Mouse (Mus musculus) layer of hippocampus, adult 9-10 months (tissue): Measurements from ENCODE around the gene Rnf10.
A peak's percentile ranks its signal among the peaks of the same experiment; 100 is the strongest.
"Not testable (repeated sequence)": the region's sequence is repeated elsewhere in the genome, so short reads cannot be mapped to it uniquely, and the experiment has no call there.

Experiments used
- DNase-seq: peaks from one replicate; pipeline ENCODE4 v3.0.0; 2022; ENCODE audit warnings: low spot score

Gene Rnf10

GRCm38 (mm10) chr5:115272812-115273548, at the start of gene Rnf10:
TSS of gene Rnf10 (minus strand) at chr5:115272898.
- DNase-seq: peak; percentile 99

- DNase-seq: peak; percentile 69
Observed at GRCm38 (mm10) chr5:115319004-115319940, 46.6 kb upstream of the Rnf10 start.

- DNase-seq: no peak
Observed at GRCm38 (mm10) chr5:115317645-115318328, 45.1 kb upstream of the Rnf10 start.

GRCm38 (mm10) chr5:115316968-115317644, 44.4 kb upstream of the Rnf10 start:
- no peak for DNase-seq

- DNase-seq: no peak
Observed at GRCm38 (mm10) chr5:115313668-115313943, 40.9 kb upstream of the Rnf10 start.

GRCm38 (mm10) chr5:115312816-115313667, 40.3 kb upstream of the Rnf10 start:
- no peak for DNase-seq

GRCm38 (mm10) chr5:115312354-115312753, 39.7 kb upstream of the Rnf10 start:
- DNase-seq: no peak

GRCm38 (mm10) chr5:115302190-115302589, 29.5 kb upstream of the Rnf10 start:
- DNase-seq: not testable (repeated sequence)

GRCm38 (mm10) chr5:115301615-115302014, 28.9 kb upstream of the Rnf10 start:
- no peak for DNase-seq

GRCm38 (mm10) chr5:115300792-115301614, 28.3 kb upstream of the Rnf10 start, which contains the start of gene Dynll1:
TSS of gene Dynll1 (minus strand) at chr5:115300999.
- DNase-seq: peak; percentile 97

GRCm38 (mm10) chr5:115300035-115300744, 27.5 kb upstream of the Rnf10 start:
- DNase-seq: no peak

- no peak for DNase-seq
Observed at GRCm38 (mm10) chr5:115296347-115296746, 23.6 kb upstream of the Rnf10 start.

GRCm38 (mm10) chr5:115294173-115294572, 21.5 kb upstream of the Rnf10 start:
- no peak for DNase-seq

GRCm38 (mm10) chr5:115284735-115285134, 12.0 kb upstream of the Rnf10 start:
- DNase-seq: no peak

- no peak for DNase-seq
Observed at GRCm38 (mm10) chr5:115280050-115280687, 7.5 kb upstream of the Rnf10 start.

GRCm38 (mm10) chr5:115279226-115280049, 6.7 kb upstream of the Rnf10 start, which contains the start of gene Coq5:
TSS of gene Coq5 (plus strand) at chr5:115279666.
- peak; percentile 66 for DNase-seq

- no peak for DNase-seq
Observed at GRCm38 (mm10) chr5:115278785-115279184, 6.1 kb upstream of the Rnf10 start.

- no peak for DNase-seq
Observed at GRCm38 (mm10) chr5:115278053-115278452, 5.4 kb upstream of the Rnf10 start.
